Mouse (Mus musculus) spleen, postnatal 4 days (tissue): ENCODE measurements around the gene Lkaaear1.
A peak's percentile ranks its signal among the peaks of the same experiment; 100 is the strongest.

Experiments
- DNase-seq, 2 experiments: peaks; one replicate each; pipeline ENCODE4 v3.0.0; 2022; ENCODE audit warnings: low spot score in 2 of 2

Gene Lkaaear1

GRCm38 (mm10) chr2:181698241-181698640, at the start of gene Lkaaear1:
Gene Lkaaear1, minus strand, starts transcription at chr2:181698442.
- no peak for DNase-seq

GRCm38 (mm10) chr2:181730051-181730450, 31.8 kb upstream of the Lkaaear1 start:
- no peak for DNase-seq

- no peak for DNase-seq
These were observed 29.5 kb upstream of the Lkaaear1 start for GRCm38 (mm10) chr2:181727659-181728262.

GRCm38 (mm10) chr2:181722213-181722612, 24.0 kb upstream of the Lkaaear1 start:
- DNase-seq: no peak

GRCm38 (mm10) chr2:181721200-181721599, 23.0 kb upstream of the Lkaaear1 start:
- no peak for DNase-seq

GRCm38 (mm10) chr2:181720061-181720460, 21.8 kb upstream of the Lkaaear1 start:
- no peak for DNase-seq

- DNase-seq: no peak
These were observed 18.7 kb upstream of the Lkaaear1 start for GRCm38 (mm10) chr2:181716991-181717390.

- no peak for DNase-seq
These were observed 17.1 kb upstream of the Lkaaear1 start for GRCm38 (mm10) chr2:181715382-181715781.

GRCm38 (mm10) chr2:181714903-181715326, 16.7 kb upstream of the Lkaaear1 start, which contains the start of gene Oprl1:
Gene Oprl1, plus strand, starts transcription at chr2:181715016.
- no peak for DNase-seq

- no peak for DNase-seq
These were observed 15.5 kb upstream of the Lkaaear1 start for GRCm38 (mm10) chr2:181713749-181714148.

- no peak for DNase-seq
These were observed 8.4 kb upstream of the Lkaaear1 start for GRCm38 (mm10) chr2:181706668-181707067.

- no peak for DNase-seq
These were observed 1.3 kb downstream of the Lkaaear1 start for GRCm38 (mm10) chr2:181696801-181697420.

- DNase-seq: peak in 1 of 2 experiments; percentile 50
These were observed 2.5 kb downstream of the Lkaaear1 start for GRCm38 (mm10) chr2:181695776-181696175.

- peak; percentile 8 to 52 for DNase-seq
These were observed 3.7 kb downstream of the Lkaaear1 start for GRCm38 (mm10) chr2:181694581-181694980.

- DNase-seq: peak; percentile 79 to 89
These were observed 4.6 kb downstream of the Lkaaear1 start, which contains the start of gene Rgs19 for GRCm38 (mm10) chr2:181693339-181694280. Gene Rgs19, minus strand, starts transcription at chr2:181693977.

GRCm38 (mm10) chr2:181692304-181692703, 5.9 kb downstream of the Lkaaear1 start:
- peak in 1 of 2 experiments; percentile 11 for DNase-seq

- peak; percentile 28 to 67 for DNase-seq
These were observed 6.7 kb downstream of the Lkaaear1 start for GRCm38 (mm10) chr2:181691571-181691970.

GRCm38 (mm10) chr2:181691083-181691482, 7.2 kb downstream of the Lkaaear1 start:
- DNase-seq: peak in 1 of 2 experiments; percentile 9

- peak in 1 of 2 experiments; percentile 15 for DNase-seq
These were observed 8.6 kb downstream of the Lkaaear1 start for GRCm38 (mm10) chr2:181689466-181690160.

- peak; percentile 11 to 55 for DNase-seq
These were observed 10.7 kb downstream of the Lkaaear1 start for GRCm38 (mm10) chr2:181687586-181687985.

GRCm38 (mm10) chr2:181685686-181686085, 12.6 kb downstream of the Lkaaear1 start:
- peak in 1 of 2 experiments; percentile 8 for DNase-seq
